Mouse (Mus musculus) hindlimb bud, embryonic 11.5 days (tissue): ENCODE results near the gene Zswim3.
"Not testable (repeated sequence)": the region's sequence is repeated elsewhere in the genome, so short reads cannot be mapped to it uniquely, and the experiment has no call there.

Source experiments
- DNase-seq: peaks from one replicate; pipeline ENCODE4 v3.0.0-alpha.2; 2012; ENCODE audit warnings: low read depth, low spot score; ENCODE audit errors: extremely low spot score

Zswim3 gene

DNA sequence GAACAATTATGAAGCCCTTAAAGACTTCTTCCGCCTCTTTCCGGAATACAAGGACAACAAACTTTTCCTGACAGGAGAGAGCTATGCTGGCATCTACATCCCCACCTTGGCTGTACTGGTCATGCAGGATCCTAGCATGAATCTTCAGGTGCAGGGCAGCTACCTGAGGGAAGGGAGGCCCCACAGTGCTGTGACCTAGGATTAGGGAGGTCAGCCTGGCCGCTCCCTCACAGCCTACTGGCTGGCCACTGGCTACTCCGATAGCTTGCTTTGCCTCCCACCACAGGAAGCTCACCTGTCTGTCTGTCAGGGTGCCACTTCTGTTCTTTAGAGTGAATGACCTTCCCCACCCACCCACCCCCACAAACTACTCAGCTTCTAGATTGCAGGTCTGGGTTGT lies 30.3 kb downstream of the Zswim3 start:
- DNase-seq, result no peak

DNA sequence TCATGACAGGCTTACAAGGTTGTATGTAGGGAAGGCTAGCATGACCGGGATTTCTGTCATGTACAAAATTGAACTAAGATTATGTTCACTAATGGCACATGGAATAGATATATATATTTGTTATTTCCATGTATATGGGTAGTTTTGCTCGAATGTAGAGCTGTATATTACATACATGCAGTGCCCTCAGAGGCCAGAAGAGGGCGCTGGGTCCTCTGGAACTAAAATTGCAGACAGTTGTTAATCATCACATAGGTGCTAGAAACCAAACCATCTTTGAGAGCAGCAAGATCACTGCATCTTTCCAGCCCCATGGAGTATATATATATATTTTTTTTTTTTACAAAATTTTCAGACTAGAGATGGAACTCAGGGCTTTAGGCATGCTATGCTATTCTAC lies 40.9 kb downstream of the Zswim3 start:
- no peak for DNase-seq

DNA sequence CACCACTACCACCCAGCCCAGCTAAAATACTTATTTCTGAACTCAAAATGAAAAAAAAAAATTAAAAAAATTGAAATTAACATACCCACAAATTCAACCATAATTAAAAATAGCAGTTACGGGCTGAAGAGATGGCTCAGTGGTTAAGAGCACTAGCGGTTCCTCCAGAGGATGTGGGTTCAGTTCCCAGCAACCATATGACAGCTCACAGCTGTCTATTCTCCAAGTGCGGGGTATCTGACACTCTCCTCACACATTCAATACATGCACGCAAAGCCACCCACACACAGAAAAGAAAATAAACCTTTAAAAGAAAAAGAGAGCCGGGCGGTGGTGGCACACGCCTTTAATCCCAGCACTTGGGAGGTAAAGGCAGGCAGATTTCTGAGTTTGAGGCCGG lies 45.2 kb downstream of the Zswim3 start:
- DNase-seq, result no peak

DNA sequence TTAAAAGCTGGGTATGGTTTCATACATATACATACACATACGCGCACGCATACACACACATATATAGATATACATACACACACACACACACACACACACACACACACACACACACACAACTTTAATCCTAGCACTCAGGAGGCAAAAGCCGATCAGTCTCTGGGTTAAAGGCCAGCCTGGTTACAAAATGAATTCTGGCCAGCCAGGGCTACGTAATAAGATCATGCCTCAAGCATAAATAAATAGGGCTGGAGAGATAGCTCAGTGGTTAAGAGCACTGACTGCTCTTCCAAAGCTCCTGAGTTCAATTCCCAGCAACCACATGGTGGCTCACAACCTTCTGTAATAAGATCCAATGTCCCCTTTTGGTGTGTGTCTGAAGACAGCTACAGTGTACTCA lies 50.7 kb downstream of the Zswim3 start:
- not testable (repeated sequence) for DNase-seq

DNA sequence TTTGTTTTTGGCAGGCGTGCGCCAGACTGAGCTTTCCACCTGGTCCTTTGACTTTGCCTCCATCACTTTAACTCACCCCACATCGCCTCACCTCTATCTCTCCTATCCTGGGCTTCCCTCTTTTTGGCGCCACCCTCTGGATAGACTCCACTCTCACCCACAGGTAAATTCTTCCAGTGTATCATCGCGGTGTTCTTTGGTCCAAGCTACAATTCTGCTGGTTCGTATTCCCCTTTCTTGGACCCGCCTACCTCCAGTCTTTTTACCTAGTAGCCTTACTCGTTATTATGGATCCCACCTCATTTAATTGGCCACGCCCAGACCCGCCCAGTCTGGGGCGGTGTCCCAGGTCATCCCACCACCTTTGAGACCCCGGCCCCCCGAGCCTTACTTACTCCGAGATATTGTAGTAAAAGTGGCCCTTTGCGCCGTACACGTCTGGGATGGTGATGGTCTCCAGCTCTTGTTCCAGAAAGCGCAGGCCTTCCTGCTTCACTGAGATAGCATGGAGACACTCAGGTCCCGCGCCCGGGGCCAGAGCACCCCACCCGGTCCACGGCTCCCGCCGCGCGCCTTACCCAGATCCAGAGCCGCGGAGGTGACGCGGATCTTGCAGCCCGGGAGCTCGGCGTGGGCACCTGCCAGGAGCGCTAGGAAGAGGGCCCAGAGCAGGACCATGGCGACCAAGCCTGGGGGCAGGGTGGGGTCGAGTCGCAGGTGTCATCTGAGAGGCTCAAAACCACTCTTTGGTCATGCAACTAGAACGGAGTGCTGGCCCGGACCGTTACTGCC lies 51.6 kb downstream of the Zswim3 start:
- no peak for DNase-seq

GRCm38 (mm10) chr2:164857101-164857821 lies 52.4 kb downstream of the Zswim3 start, which contains the start of gene Pltp:
TSS of gene Pltp (minus strand) at chr2:164857711.
- DNase-seq, result no peak

DNA sequence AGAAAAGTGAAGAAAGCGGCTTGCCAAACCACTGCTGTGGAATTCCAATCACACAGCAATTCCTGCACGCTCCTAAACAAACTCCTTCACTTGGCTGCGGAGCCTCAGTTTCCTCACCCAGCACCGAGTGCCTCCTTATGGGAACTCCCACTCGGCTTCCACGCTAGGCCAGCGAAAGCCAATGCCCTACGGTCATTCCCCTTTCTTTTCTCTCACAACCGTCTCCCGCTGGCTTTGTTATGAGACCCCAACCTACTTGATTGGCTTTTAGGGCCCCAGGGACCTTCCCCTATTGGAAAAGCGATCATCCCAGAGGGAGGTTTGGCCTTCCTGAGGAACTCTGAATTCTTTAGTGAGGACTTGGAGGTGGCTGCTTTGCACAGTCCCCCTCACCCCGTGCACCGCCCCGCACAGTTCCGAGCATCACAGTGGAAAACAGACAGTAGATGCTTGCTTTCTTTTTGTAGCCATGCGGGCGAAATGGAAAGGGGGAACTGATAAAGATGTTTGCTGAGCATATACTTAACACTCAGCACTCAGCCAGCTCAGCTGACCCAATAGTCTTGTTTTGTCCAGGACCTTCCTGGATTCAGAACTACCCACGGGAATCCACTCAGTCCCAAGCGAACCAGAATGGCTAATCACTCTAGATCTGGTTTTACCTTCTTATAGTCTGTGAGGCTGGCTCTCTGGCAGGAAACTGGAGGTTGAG lies 53.1 kb downstream of the Zswim3 start:
- no peak for DNase-seq

GRCm38 (mm10) chr2:164859155-164859554 lies 54.3 kb downstream of the Zswim3 start:
- no peak for DNase-seq

- DNase-seq, result no peak
Measured at GRCm38 (mm10) chr2:164859640-164860432, 54.9 kb downstream of the Zswim3 start.

GRCm38 (mm10) chr2:164861094-164861493 lies 56.2 kb downstream of the Zswim3 start:
- DNase-seq, result no peak

GRCm38 (mm10) chr2:164862179-164862861 lies 57.4 kb downstream of the Zswim3 start:
- DNase-seq, result no peak

GRCm38 (mm10) chr2:164863411-164863810 lies 58.5 kb downstream of the Zswim3 start:
- not testable (repeated sequence) for DNase-seq

DNA sequence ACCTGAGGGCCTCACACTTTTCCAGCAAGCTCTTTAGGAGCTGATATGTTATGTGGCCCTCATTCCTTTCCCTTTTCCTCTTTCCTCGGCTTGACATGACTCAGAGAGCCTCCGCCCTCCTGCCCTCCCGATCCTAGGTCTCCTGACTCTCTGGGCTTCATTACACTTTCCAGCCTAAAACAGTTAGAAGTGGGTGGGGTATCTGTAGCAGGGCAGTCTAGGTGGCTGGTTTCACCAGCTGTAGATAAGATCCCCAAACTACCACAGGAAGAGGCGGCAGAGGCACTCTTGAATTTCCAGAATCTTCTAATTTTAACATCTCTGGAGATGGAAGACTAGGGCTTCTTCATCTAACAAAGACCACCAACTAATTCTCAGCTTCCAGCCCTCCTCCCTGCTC lies 59.7 kb downstream of the Zswim3 start:
- DNase-seq, result no peak

GRCm38 (mm10) chr2:164866741-164867551 lies 62.0 kb downstream of the Zswim3 start:
- DNase-seq, result no peak

DNA sequence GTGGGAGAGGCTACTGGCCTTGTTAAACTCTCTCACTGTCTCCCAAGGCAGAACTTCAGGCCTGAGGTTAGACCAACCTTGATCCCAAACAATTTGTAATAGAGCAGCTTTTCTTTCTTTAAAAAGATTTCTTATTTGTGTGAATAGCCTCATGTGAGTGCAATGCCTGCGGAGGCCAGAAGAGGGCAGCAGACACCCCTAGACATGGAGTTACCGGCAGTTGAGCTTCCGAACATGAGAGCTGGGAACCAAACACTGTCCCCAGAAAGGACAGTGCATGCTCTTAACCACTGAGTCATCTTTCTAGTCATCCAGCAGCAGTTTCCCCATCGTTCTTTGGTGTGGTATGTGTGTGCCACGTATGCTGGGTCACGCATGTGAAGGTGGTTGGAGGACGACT lies 62.7 kb downstream of the Zswim3 start:
- DNase-seq, result no peak

- no peak for DNase-seq
Measured at GRCm38 (mm10) chr2:164868491-164868890, 63.6 kb downstream of the Zswim3 start.
